Mouse (Mus musculus) forebrain, embryonic 14.5 days (tissue): ENCODE results near the gene Slc30a3. TPM values are rescaled to one million over a fixed set of nuclear protein-coding genes. Genes with fewer than 3 reads are reported as not detected.

Experiments used
- ATAC-seq: fragments of 200-750 bp; cut with Nextera tagmentation; 2 replicates; pipeline ENCODE4 v1.8.0; 2017; ENCODE audit warnings: mild to moderate bottlenecking, moderate library complexity
- DNase-seq: peaks from one replicate; pipeline ENCODE4 v3.0.0-alpha.2; 2015; ENCODE audit warnings: low spot score
- H3K27ac ChIP-seq: fragments of 300-500 bp; sonication (generic); 2 replicates; pipeline ENCODE4 v1.5.1; 2014; ENCODE audit warnings: low read depth, mild to moderate bottlenecking, control low read depth, low read length, moderate library complexity
- H3K27me3 ChIP-seq: fragments of 300-500 bp; sonication (generic); replicated peaks from 2 replicates; pipeline ENCODE4 v1.6.1; 2014; ENCODE audit warnings: low read length, control low read depth, mixed read lengths; ENCODE audit not compliant: control insufficient read depth, insufficient read depth
- H3K36me3 ChIP-seq: fragments of 300-500 bp; sonication (generic); 2 replicates; pipeline ENCODE4 v1.6.1; 2014; ENCODE audit warnings: low read length, control low read depth; ENCODE audit not compliant: control insufficient read depth, insufficient read depth
- H3K4me1 ChIP-seq: fragments of 300-500 bp; sonication (generic); 2 replicates; pipeline ENCODE4 v1.6.1; 2014; ENCODE audit warnings: antibody characterized with exemption, low read length, control low read depth; ENCODE audit not compliant: control insufficient read depth, insufficient read depth
- H3K4me2 ChIP-seq: fragments of 300-500 bp; sonication (generic); 2 replicates; pipeline ENCODE4 v1.6.1; 2014; ENCODE audit warnings: mild to moderate bottlenecking, control low read depth, low read length
- H3K4me3 ChIP-seq: fragments of 300-500 bp; sonication (generic); 2 replicates; pipeline ENCODE4 v1.5.1; 2014; ENCODE audit warnings: low read depth, low read length, control low read depth
- H3K9ac ChIP-seq: fragments of 300-500 bp; sonication (generic); 2 replicates; pipeline ENCODE4 v1.6.1; 2014; ENCODE audit warnings: mild to moderate bottlenecking, low read length, control low read depth, moderate library complexity
- H3K9me3 ChIP-seq: fragments of 300-500 bp; sonication (generic); replicated peaks from 2 replicates; pipeline ENCODE4 v1.6.1; 2016; ENCODE audit warnings: low read length, control low read depth, mixed read lengths; ENCODE audit not compliant: control insufficient read depth
- WGBS: fragments of 180-500 bp; shearing (Covaris S2); extraction: QIAGEN DNeasy Blood & Tissue Kit; methylation state at CpG from one replicate; pipeline ENCODE4 v1.1.7; 2014; 5-methylcytosine and 5-hydroxymethylcytosine counted together
- polyA plus RNA-seq: library from polyadenylated mRNA; unstranded; fragments of >200 nt; fragmentation: Nextera tagmentation; extraction: Ambion mirVana; gene quantifications from 2 replicates; pipeline ENCODE4 v1.2.1, GENCODE M21; 2014

Slc30a3 gene
- polyA plus RNA-seq, 1 experiment from 2014 or later: 2.0 TPM

- ATAC-seq (no peak), DNase-seq (no peak)
- Histone ChIP-seq H3K9me3 (no peaks in the 10 kb centered on the region), H3K36me3 (no peaks in the 10 kb centered on the region), H3K9ac (no peak overlapping the region), H3K27ac (no peak overlapping the region), H3K4me2 (peak overlapping the region; percentile 35), H3K27me3 (peaks cover 71% of the 10 kb centered on the region), H3K4me3 (peak overlapping the region; percentile 18), H3K4me1 (peaks cover 14% of the 10 kb centered on the region; the same call in 1 of the 2 replicates)
- WGBS: under 1% methylated on average over 59 of the region's 59 CpGs
These were observed 13.0 kb downstream of the Slc30a3 start for GRCm38 (mm10) chr5:31094799-31095691.

- Histone ChIP-seq H3K27ac (no peak overlapping the region), H3K36me3 (no peaks in the 10 kb centered on the region), H3K27me3 (peaks cover 73% of the 10 kb centered on the region), H3K4me1 (peaks cover 14% of the 10 kb centered on the region; the same call in 1 of the 2 replicates), H3K4me3 (peak overlapping the region; percentile 18; the same call in 1 of the 2 replicates), H3K9ac (no peak overlapping the region), H3K9me3 (no peaks in the 10 kb centered on the region), H3K4me2 (peak overlapping the region; percentile 35; the same call in 1 of the 2 replicates)
- DNase-seq (no peak), ATAC-seq (no peak)
- WGBS: 2% methylated on average over 29 of the region's 29 CpGs
These were observed 13.8 kb downstream of the Slc30a3 start for GRCm38 (mm10) chr5:31094100-31094798.

- Histone ChIP-seq H3K27ac (no peak overlapping the region), H3K27me3 (peaks cover 73% of the 10 kb centered on the region), H3K4me3 (peak overlapping the region; percentile 35), H3K9me3 (no peaks in the 10 kb centered on the region), H3K4me1 (peaks cover 14% of the 10 kb centered on the region; the same call in 1 of the 2 replicates), H3K4me2 (peak overlapping the region; percentile 62), H3K36me3 (no peaks in the 10 kb centered on the region), H3K9ac (peak overlapping the region; percentile 51)
- WGBS: 0% methylated on average over 43 of the region's 54 CpGs
- peak; percentile 66 for DNase-seq
- ATAC-seq: peak; percentile 66
These were observed 14.6 kb downstream of the Slc30a3 start for GRCm38 (mm10) chr5:31093151-31094041.

- no peak overlapping the region for H3K27ac ChIP-seq
- ATAC-seq (no peak), DNase-seq (no peak)
- H3K4me3 ChIP-seq: peak overlapping the region; percentile 35
- no peaks in the 10 kb centered on the region for H3K9me3 ChIP-seq
- H3K9ac ChIP-seq: peak overlapping the region; percentile 51
- WGBS: 1% methylated on average over 31 of the region's 53 CpGs
- H3K27me3 ChIP-seq: peaks cover 72% of the 10 kb centered on the region
- peaks cover 14% of the 10 kb centered on the region; the same call in 1 of the 2 replicates for H3K4me1 ChIP-seq
- H3K4me2 ChIP-seq: peak overlapping the region; percentile 62
- H3K36me3 ChIP-seq: no peaks in the 10 kb centered on the region
These were observed 15.6 kb downstream of the Slc30a3 start for GRCm38 (mm10) chr5:31092231-31092975.

- WGBS: 75% methylated on average over 2 of the region's 2 CpGs
- no peak overlapping the region for H3K4me2 ChIP-seq
- H3K9me3 ChIP-seq: no peaks in the 10 kb centered on the region
- no peak overlapping the region for H3K9ac ChIP-seq
- DNase-seq (no peak), ATAC-seq (no peak)
- peaks cover 22% of the 10 kb centered on the region for H3K27me3 ChIP-seq
- no peaks in the 10 kb centered on the region for H3K36me3 ChIP-seq
- no peak overlapping the region for H3K4me3 ChIP-seq
- no peaks in the 10 kb centered on the region; the same call in 1 of the 2 replicates for H3K4me1 ChIP-seq
- no peak overlapping the region for H3K27ac ChIP-seq
These were observed 20.9 kb downstream of the Slc30a3 start for GRCm38 (mm10) chr5:31087131-31087530.

GRCm38 (mm10) chr5:31086606-31087005 lies 21.4 kb downstream of the Slc30a3 start:
- no peaks in the 10 kb centered on the region for H3K9me3 ChIP-seq
- DNase-seq: no peak
- no peak overlapping the region for H3K27ac ChIP-seq
- WGBS: 37% methylated on average over 7 of the region's 7 CpGs
- H3K4me2 ChIP-seq: no peak overlapping the region
- no peaks in the 10 kb centered on the region; the same call in 1 of the 2 replicates for H3K4me1 ChIP-seq
- H3K36me3 ChIP-seq: no peaks in the 10 kb centered on the region
- no peak for ATAC-seq
- H3K4me3 ChIP-seq: no peak overlapping the region
- H3K9ac ChIP-seq: no peak overlapping the region
- H3K27me3 ChIP-seq: peaks cover 17% of the 10 kb centered on the region

GRCm38 (mm10) chr5:31083949-31084348 lies 24.1 kb downstream of the Slc30a3 start:
- Histone ChIP-seq H3K4me3 (no peak overlapping the region), H3K27ac (no peak overlapping the region), H3K4me2 (no peak overlapping the region), H3K4me1 (no peaks in the 10 kb centered on the region; the same call in 1 of the 2 replicates), H3K36me3 (peaks cover 1% of the 10 kb centered on the region; the same call in 1 of the 2 replicates), H3K27me3 (no peaks in the 10 kb centered on the region), H3K9ac (0 out of 2 replicates have a peak overlapping the region, but pooled peaks have one; percentile 13), H3K9me3 (no peaks in the 10 kb centered on the region)
- DNase-seq (no peak), ATAC-seq (no peak)
- WGBS: 2% methylated on average over 8 of the region's 8 CpGs
